Mouse (Mus musculus) embryonic fibroblast, embryonic 13.5 days (primary cell): Measurements from ENCODE around the gene Kctd12. TPM values are rescaled to one million over a fixed set of nuclear protein-coding genes. Genes with fewer than 3 reads are reported as not detected.

ENCODE experiments used
- H3K27ac ChIP-seq: 2 replicates; pipeline ENCODE4 v1.5.1; 2012; ENCODE audit warnings: low read length, control low read depth, inconsistent platforms; ENCODE audit not compliant: insufficient read depth
- H3K4me1 ChIP-seq: 2 replicates; pipeline ENCODE4 v1.6.1; 2011; ENCODE audit warnings: low read length; ENCODE audit not compliant: control insufficient read depth, insufficient read depth
- H3K4me3 ChIP-seq: 2 replicates; pipeline ENCODE4 v1.5.1; 2011; ENCODE audit warnings: mild to moderate bottlenecking, control low read depth, low read length; ENCODE audit not compliant: insufficient read depth
- CTCF ChIP-seq: IDR thresholded peaks from 2 replicates; pipeline ENCODE4 v1.5.1; 2011; ENCODE audit warnings: mild to moderate bottlenecking, control low read depth, low read length, moderate library complexity, borderline replicate concordance; ENCODE audit not compliant: insufficient read depth
- POLR2A ChIP-seq: IDR thresholded peaks from 2 replicates; pipeline ENCODE4 v1.6.1; 2011; ENCODE audit warnings: low read depth, mild to moderate bottlenecking, control low read depth, low read length, moderate library complexity
- polyA plus RNA-seq: library from polyadenylated mRNA; stranded (reverse); fragments of >200 nt; gene quantifications from 2 replicates; pipeline ENCODE4 v1.2.4, GENCODE M21; 2011; ENCODE audit warnings: low read depth; ENCODE audit not compliant: missing spikeins, insufficient read length

Gene Kctd12
- polyA plus RNA-seq, 1 experiment, result 38.8 TPM

DNA sequence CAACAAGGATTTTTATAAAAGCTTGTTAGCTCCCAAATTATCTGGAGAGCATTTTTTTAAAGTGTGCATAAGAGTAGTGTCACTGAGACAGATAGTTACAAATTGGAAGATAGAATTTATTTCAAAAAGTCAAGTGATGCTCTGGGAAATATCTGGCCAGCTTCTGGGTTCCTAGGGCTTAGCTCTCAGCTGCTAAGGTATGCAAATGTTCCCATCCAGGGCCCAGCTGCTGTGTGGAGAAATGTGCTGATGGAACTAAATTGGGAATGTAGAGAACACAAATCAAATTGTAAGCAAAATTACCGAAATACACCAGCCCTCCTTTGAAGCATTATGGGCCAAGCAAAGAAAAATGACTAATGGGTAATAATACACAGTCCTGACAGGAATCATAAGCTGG lies 16.6 kb downstream of the Kctd12 start:
- H3K4me3 ChIP-seq, result no peak overlapping the region
- TF ChIP-seq POLR2A (no peak), CTCF (no peak)
- no peaks in the 10 kb centered on the region for H3K4me1 ChIP-seq
- H3K27ac ChIP-seq, result no peak overlapping the region

DNA sequence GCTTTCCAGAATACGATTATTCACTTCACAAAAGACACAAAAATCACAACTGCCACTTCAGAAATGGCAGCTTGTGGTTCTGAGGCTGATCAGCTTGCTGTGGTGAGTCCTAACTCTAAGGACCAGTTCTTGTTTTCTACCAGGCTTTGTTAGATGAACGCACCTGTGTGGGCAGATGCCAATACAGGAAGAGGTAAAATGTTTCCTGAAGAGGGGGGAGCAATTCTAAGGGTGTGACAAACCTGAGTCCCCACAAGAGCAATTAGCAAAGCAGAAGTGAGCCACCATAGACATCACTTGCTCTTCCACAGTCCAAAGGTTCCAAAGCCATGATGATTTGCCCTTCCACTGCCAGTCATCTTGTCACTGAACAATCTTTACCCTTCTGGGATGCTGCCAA lies 20.4 kb downstream of the Kctd12 start:
- TF ChIP-seq POLR2A (no peak), CTCF (no peak)
- Histone ChIP-seq H3K4me1 (no peaks in the 10 kb centered on the region), H3K27ac (no peak overlapping the region), H3K4me3 (no peak overlapping the region)

DNA sequence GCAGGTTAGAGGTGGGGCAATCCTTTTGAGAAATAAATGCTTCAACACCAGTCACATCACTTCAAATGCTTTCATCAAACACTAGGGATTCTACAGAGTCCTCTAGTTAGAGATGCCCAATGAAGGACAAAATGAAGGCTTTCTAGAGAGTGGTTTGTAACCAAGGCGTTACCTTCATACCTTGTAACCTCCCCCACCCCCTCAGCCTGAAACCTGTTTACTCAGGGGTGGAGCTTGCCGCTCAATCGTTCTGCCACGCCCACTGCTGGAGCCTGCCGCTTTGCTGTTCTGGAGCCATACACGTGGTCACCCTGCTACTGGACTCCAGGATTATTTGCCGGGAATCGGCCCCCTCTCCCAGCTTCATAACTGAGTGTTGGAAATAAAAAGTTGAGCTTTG lies 28.9 kb downstream of the Kctd12 start:
- no peak for TF ChIP-seq POLR2A
- TF ChIP-seq CTCF, result no peak
- no peak overlapping the region for H3K27ac ChIP-seq
- H3K4me3 ChIP-seq, result no peak overlapping the region
- no peaks in the 10 kb centered on the region for H3K4me1 ChIP-seq

DNA sequence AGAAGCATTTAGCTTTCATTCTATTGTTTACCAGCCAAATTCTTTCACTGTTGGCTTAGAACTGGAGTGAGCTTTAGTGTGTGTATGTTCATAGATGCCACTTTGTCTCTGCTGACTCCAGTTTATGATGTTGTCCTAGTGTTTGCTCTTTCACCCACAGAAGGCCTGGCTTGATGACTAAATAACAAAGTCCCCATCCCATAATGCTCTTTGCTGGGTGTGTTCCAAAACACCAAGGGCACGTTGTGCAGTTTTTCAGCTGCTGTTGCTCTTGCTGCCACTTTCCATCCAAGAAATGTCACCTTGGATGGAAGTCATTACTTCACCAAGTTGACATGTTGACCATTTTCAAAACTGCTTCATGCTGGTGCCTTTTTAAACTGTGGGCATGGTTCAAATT lies 30.5 kb downstream of the Kctd12 start:
- TF ChIP-seq CTCF, result no peak
- no peak for TF ChIP-seq POLR2A
- Histone ChIP-seq H3K4me3 (no peak overlapping the region), H3K4me1 (no peaks in the 10 kb centered on the region), H3K27ac (no peak overlapping the region)

DNA sequence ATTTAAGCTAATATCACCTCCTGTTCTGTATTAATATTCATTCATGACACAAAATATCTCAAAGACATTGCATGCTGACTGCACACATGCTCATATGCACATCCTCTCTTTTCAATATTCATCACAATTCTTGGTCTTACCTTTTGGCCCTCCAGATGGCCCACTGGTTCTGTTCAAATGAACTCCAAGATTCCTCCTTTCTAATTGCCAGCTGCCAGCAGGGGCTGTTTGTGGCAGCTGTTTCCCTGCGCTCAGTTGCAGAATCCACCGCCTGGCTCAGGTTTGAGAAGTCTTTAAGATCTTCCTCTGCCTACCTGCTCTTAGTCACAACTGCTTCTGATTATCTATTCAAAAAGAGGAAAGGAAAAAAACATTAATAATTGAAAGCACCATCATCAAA lies 34.6 kb downstream of the Kctd12 start:
- TF ChIP-seq CTCF (no peak), POLR2A (no peak)
- no peak overlapping the region for H3K4me3 ChIP-seq
- H3K27ac ChIP-seq, result no peak overlapping the region
- H3K4me1 ChIP-seq, result no peaks in the 10 kb centered on the region

DNA sequence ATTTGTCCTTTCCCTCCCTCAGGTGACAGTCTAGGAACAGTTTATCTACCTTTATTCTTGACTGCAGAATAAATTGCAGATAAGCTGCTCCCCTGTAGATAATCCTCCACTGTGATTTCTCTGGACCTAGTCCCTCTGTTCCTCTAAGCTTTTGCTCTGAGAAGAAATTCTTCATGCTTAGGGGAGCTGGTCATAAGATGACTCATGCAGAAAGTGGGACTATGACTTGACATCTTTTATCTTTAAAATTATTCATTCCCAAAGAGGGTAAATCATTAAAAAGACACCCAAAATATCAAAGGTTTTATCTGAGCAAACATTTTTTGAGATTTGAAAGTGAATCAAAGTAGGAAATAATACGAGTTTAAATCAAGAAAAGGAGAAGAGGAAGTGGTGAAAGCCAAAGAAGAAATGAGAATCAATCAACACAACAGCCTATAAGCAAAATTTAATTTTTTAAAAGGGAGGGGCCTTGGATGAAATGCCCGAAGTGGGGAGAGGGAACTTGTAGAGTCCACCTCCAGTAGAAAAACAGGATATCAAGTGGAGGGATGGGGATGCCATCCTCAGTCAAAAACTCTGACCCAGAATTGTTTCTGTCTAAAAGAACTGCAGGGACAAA lies 40.1 kb downstream of the Kctd12 start:
- Histone ChIP-seq H3K4me1 (no peaks in the 10 kb centered on the region), H3K4me3 (no peak overlapping the region), H3K27ac (no peak overlapping the region; the same call in 1 of the 2 replicates)
- TF ChIP-seq POLR2A, result no peak
- TF ChIP-seq CTCF, result no peak

DNA sequence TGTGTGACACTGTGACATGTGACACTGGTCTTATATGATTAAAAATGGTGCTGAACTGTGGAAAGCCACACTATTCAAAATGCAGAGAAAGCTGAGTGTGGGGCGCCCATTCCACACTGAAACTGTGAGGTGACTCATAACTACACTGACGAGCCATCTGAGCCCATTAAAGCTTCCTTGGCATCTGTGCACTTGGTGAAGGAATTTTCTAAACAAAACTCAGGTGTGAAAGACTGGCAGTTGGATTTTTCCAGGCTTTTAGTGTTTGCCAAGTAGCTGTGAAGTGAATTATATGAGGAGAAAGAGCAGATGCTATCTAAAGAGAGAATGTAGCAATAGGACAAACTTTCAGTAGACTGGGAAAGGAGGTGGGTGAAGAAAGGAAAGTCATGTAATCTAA lies 47.6 kb downstream of the Kctd12 start:
- TF ChIP-seq POLR2A (no peak), CTCF (no peak)
- H3K4me1 ChIP-seq, result no peaks in the 10 kb centered on the region
- no peak overlapping the region for H3K27ac ChIP-seq
- H3K4me3 ChIP-seq, result no peak overlapping the region

DNA sequence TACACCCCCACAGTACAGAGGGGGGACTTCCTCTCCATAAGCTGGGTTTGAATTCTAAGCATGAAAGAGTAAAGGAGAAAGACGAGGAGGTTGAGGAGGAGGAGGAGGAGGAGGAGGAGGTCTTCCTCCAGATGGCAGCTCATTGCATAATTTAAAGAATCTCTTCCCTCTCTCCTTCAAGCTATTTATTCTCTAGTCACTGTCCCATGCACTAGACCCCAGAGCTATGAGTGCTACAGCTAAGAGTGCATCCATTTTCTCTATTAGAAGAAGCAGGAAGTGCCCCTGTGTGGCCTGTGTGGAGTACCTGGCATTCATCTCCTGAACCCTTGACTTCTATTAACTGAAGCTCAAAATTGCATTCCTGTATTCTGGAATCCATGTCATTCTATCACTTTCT lies 51.5 kb downstream of the Kctd12 start:
- no peak for TF ChIP-seq POLR2A
- no peak for TF ChIP-seq CTCF
- Histone ChIP-seq H3K4me3 (no peak overlapping the region), H3K27ac (no peak overlapping the region), H3K4me1 (no peaks in the 10 kb centered on the region)

DNA sequence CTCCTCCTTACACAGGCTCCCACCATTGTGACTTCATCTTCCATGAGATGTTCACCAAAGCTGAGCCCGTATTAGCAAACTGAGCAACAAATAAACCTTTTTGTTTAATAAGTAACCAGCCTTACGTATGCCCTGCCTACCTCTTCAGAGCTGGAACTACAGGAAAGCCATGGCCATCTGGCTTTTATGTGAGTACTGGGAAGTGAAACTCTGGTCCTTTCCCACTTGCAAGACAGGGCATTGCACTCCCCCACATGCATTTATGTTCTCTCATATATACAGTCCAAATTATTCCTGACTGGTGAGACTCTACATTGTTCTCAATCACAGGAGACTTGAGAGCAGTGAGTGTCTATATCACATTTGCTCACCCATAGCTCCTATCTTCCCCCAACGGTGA lies 52.9 kb downstream of the Kctd12 start:
- Histone ChIP-seq H3K4me3 (no peak overlapping the region), H3K27ac (no peak overlapping the region), H3K4me1 (no peaks in the 10 kb centered on the region)
- no peak for TF ChIP-seq CTCF
- TF ChIP-seq POLR2A, result no peak

DNA sequence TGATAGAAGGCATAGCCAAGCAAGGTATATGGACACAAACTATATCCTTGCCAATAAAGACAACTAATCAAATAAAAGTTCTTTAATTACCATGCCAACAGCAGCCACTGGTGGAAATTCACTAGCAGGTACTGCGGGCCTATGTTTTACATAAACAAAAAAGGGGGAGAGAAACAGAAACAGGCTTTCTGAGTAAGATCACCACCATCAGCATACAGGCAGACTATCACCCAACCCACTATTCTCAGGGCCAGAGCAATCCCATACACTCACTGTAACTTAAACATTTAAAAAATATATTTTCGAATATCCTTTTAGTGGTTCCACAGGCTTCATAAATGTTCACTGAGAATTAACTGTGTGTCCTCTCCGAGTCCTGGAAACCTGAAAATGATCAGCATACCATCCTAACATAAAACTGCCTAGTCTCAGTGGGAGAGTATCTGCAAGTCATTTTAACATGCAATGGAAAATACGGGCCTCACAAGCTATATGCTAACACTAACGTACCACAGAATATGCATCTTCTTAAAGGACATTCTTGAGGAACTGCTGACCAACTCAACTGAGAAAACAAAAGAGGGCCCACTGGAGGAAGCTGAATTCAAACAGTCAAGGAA lies 54.5 kb downstream of the Kctd12 start:
- Histone ChIP-seq H3K4me1 (no peaks in the 10 kb centered on the region), H3K27ac (no peak overlapping the region), H3K4me3 (no peak overlapping the region)
- TF ChIP-seq CTCF, result no peak
- TF ChIP-seq POLR2A, result no peak

Other genes starting within 250 kb of the Kctd12 start
- not detected in 2 replicates for gene Acod1, start 64.3 kb upstream of the Kctd12 start, polyA plus RNA-seq
- 50.8 and 52.9 TPM in 2 replicates for gene Cln5, start 87.6 kb upstream of the Kctd12 start, polyA plus RNA-seq
- gene Fbxl3, start 116.9 kb upstream of the Kctd12 start, polyA plus RNA-seq, result 59.0 and 66.4 TPM in 2 replicates